Mouse (Mus musculus) frontal cortex, postnatal 36 days (tissue): ENCODE results near the gene Uqcr11.

Experiments
- DNase-seq, 2 experiments: peaks; one replicate each; pipeline ENCODE4 v3.0.0; 2022; ENCODE audit warnings: low spot score in 2 of 2

Uqcr11 gene

DNA sequence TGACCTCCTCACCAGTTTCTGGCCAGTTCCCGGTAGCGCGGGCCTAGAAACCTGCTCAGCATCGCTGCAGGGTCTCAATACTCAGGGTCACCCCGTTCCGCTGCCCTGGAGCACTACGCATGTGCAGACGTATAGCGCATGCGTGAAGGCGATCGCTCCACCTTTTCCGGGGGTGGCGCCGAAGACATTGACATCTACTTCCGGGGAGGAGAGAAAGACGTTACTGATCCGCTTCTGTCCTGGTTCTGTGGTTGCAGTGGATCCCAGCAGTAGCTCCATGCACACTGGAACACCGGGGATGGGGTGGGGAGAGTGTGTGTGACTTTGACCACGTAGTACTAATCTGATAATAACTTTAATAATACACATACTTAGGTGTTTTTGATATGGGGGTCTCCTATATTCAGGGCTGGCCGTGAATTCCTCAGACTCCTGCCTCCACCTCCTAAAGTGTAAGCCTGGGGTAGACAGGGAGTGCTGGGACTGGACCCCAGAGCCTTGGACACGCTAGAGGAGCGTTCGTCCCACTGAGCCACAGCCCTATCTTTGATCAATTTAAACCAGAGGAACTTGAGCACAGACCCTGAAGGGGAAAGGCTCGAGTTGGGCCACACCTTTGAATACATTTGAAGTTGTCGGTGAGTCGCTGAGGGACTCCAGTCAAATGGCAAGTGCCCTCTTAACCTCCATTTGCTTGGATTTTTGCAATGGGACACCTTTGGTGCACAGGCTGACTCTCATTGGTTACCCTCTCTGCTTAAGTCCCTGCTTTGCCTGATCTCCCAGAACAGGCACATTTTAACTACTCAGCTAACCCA lies at the start of gene Uqcr11:
TSS of gene Uqcr11 (minus strand) at position 147 of the 818 bp plus-strand sequence.
- peak; percentile 93 for DNase-seq

- no peak for DNase-seq
These were observed 49.1 kb upstream of the Uqcr11 start for GRCm38 (mm10) chr10:80455697-80456096.

DNA sequence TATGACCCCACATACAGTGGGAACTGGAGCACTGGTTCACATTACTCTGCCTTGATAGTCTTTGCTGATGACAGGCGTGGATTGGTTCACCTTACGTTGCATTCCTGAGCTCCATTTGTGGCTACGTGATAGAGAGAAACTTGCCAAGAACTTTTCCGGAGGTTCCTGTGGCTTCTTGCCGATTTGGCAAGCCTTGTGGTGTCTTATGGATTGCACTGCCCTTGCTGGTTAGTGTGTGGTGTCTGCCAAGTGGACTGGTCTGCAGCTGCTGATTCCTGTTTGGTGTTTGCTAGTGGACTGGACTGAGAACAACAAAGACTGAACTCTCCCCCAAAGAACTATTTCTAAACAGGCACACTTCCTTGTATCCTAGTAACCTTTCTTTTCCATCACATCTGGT lies 48.2 kb upstream of the Uqcr11 start:
- no peak for DNase-seq

- DNase-seq = no peak
These were observed 47.0 kb upstream of the Uqcr11 start for GRCm38 (mm10) chr10:80453601-80454000.

DNA sequence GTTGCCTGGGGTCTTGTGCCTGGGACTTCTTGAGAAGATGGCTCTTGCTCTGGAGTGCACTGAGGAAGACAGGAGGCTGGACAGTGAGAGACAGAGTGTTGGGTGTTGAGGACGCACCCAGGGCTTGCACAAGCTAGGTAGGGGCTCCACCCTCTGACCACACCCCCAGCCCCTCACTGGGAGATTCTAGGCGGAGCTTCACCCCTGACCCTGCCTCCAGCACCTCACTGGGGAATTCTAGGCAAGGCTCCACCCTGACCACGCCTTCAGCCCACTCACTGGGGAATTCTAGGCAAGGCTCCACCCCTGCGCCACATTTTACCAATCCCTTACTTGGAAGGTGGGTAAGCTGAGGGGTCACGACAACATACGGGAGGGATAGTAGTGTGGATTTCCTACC lies 44.0 kb upstream of the Uqcr11 start:
- no peak for DNase-seq

DNA sequence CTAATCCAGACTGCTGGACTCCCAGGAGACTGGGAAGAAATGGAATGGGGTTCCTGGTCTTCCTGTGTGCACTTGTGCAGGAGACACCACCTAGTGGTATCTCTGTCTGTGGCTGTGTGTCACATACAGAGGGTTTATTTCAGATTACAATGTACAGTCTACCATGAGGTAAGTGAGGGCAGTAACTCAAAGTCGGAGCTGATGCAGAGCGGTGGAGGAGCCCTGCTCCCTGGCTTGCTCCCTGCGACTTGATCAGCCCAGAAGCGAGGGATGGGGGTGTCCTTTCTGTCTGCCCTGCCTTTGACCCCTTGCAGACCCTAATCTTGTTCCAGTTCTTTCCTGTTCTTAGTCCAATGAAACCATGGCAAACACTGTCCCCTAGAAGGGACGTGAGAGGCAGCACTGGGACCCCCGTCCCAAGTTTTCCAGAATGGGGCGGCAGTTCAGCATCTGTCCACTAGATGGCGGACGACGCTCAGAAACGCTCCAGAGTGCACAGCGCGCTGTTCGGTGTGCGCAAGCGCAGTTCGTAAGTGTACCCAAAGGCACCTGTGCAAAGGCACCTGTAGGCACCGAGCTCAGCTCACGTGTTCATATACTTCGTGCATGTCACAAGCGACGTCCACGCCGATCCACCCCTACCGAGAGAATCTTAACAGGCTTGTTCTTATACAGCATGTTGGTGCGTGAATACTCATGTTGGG lies 39.4 kb upstream of the Uqcr11 start:
- peak; percentile 72 to 83 for DNase-seq

DNA sequence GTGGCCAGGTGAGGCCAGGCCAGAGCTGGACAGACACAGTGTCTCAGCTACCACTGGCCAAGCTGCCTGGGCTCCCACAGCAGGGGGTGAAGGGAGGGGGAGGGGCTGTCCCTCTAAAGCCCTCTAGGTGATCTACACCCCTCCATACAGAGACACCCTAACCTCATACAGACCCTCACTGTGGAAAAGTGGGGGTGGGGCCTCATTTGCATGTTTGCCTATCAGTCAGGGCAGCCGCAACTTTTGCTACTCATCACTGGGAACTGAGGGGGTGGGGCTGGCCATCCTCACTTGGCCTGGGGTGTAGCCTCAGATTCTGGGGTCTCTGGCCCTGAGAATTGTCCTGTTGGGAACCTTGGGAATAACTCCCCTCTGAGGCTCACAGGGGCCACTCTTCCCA lies 38.4 kb upstream of the Uqcr11 start:
- DNase-seq = no peak

DNA sequence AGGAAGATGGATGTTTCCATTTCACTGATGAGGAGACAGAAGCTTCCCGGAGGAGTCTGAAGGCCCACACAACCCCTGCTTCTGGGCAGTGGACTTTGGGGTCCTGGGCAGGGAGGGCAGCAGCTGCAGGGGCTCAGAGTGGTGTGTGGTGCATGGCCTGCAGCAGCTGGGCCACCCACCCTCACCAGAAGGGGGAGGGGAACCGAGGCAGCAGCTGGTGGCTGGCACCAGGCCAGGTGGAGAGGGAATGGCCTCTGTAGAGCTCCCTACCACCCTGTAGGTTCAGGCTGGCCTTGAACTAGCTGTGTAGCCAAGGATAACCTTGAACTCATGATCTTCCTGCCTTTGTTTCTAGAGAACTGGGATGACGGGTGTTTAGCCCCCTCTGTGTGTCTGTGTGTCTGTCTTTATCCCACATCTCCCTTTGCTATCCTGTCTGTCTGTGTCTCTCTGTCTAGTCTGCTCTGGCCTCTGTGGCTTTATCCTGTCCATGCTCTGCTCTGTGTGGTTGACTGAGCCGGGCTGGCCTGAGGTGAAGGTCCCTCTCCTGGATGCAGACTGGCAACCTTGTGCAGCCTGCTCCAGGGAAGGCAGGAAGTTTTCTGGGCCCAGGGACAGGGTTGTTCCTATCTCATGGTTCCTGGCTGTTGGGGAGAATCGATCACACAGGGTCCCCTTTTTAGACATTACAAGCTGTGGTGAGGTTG lies 37.9 kb upstream of the Uqcr11 start:
- DNase-seq = no peak

GRCm38 (mm10) chr10:80443575-80444278 lies 37.1 kb upstream of the Uqcr11 start:
- no peak for DNase-seq

GRCm38 (mm10) chr10:80442989-80443388 lies 36.4 kb upstream of the Uqcr11 start:
- no peak for DNase-seq

- no peak for DNase-seq
These were observed 35.0 kb upstream of the Uqcr11 start for GRCm38 (mm10) chr10:80441598-80441997.

- DNase-seq = no peak
These were observed 33.4 kb upstream of the Uqcr11 start for GRCm38 (mm10) chr10:80440031-80440430.

DNA sequence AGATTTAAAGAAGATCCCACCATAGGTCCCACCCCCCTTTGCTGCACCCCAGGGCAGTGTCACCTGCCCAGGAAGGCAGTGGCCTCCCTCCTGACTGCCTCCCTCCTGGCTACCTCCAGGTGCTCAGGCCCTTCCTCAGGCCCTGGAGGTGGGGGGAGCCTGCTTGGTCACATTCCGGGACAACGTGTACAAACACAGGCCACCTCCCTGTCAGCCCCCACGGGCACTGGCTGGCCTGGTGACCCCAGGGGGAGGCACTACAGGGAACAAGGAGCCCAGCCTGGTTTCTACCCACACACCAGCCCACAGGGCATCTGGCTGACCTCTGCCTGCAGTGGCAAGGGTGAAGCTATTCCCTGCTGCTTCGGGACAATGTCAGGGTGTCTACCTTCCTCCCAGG lies 31.3 kb upstream of the Uqcr11 start:
- no peak for DNase-seq

DNA sequence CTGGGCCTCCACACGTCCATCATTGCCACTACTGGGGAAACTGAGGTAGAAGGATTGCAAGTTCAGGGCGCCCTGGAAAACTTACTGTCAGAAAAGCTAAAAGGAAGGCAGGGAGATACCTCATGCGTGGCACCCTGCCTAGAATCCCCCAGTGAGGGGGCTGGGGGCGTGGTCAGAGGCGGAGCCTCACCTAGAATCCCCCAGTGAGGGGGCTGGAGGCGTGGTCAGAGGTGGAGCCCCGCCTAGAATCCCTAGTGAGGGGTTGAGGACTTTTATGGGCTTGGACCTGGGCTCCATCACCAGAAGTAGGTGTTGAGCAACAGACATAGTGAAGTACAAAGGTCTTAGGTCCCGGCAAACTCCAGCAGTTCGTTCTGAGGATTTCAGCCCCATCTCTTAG lies 29.6 kb upstream of the Uqcr11 start:
- no peak for DNase-seq

- DNase-seq = no peak
These were observed 29.1 kb upstream of the Uqcr11 start for GRCm38 (mm10) chr10:80435764-80436163.

GRCm38 (mm10) chr10:80434823-80435222 lies 28.2 kb upstream of the Uqcr11 start:
- DNase-seq = no peak

DNA sequence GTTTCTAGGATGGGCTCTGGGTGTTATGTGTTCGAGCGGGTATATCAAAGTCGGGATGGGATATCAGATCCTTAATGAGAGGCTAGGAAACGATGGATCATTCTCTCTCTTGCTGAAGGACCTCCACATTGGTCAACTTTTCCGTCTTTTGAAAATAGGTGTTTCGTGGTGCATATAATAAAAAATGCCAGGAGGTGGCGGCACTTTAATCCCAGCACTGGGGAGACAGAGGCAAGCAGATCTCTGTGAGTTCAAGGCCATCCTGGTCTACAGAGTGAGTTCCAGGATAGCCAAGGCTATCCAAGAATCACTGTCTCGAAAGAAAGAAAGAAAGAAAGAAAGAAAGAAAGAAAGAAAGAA lies 27.6 kb upstream of the Uqcr11 start:
- no peak for DNase-seq

DNA sequence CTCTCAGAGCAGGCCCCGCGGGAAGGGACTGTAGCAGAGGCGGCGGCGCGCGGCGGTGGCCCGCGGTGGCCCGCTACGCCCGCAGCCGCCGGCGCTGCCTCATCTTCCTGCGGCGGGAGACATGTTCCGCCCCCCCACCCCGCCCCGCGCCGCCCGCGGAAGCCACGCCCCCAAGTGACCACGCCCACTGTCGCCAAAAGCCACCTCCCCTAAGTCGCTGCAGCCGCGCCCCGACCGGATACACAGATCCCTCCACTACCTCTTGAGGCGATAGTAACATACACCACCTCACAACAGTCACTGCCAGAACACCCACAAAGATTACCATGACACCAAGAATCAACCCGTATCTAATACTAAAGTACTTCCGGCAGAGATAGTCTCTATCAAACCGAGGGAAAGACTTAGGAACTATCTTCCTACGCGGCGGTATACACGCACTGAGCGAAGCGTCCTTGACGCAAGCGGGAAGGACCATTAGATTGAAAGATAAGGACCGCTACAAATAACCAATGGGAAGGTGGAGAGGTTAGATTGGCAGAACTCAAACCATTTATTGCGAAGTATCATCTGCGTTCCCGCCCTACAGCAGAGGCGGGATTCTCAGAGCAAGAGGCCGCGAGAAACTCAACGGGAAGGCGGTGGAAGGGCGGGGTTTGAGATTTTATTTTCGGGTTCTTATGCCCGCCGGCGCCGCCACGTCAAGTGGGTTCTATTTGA lies 27.0 kb upstream of the Uqcr11 start, which contains the start of gene Tcf3:
TSS of gene Tcf3 (minus strand) at position 135 of the 720 bp plus-strand sequence.
- DNase-seq = peak; percentile 94 to 98

DNA sequence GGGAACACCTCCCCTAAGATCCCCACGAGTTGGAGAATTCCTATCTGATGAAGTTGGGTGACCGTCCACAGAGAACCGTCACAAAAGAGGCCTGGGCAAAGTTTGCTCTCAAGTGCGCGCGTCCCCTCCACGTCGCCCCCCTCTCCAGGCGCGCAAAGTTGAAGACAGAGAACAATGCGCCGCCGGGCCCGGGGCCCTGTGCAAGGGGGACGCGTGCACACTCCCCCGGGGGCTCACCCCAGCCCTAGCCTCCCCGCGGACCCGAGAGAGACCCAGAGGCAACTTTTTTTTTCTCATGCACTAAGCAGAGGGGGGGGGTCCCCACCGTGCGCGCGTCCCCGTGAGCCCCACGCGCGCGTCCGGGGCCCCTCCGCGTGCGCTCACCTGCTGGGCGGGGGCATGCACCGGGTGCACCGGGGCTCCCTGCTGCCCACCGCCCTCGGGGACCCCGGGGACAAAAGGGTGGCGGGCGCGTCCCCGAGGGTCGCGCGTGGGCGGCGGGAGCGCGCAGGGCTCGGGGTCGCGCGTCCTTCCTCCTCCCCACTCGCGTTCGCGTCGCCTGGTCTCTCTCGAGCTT lies 26.4 kb upstream of the Uqcr11 start:
- DNase-seq = no peak

DNA sequence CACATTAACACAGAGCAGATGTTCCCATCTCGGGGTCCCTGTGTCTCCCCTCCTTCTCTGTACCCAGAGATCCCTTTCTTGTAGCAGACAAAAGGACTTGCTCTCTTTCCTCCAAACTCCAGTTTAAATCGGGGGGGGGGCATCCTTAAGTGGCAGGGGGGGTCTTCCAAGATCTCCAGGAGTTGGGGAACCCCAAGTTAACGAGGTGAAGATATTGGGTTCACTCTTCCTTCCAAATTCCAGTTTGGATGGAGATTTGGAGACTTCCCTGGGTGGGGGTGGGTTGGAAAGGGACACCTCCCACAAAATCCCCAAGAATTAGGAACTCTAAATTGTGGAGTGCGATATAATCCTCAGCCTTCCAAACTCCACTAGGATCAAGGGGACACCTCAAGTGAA lies 25.8 kb upstream of the Uqcr11 start:
- no peak for DNase-seq
